Mouse (Mus musculus): ENCODE data around the gene Cmtm8. TPM values are rescaled to one million over a fixed set of nuclear protein-coding genes. Genes with fewer than 3 reads are reported as not detected.

Cmtm8 gene
- polyA plus RNA-seq, 1 experiment from 2014 or later, result 6.1 TPM

GRCm38 (mm10) chr9:114747466-114747865 is 96.5 kb downstream of the Cmtm8 start:
- 81% methylated on average over 12 of the region's 12 CpGs for WGBS

GRCm38 (mm10) chr9:114747012-114747411 is 96.9 kb downstream of the Cmtm8 start:
- Histone ChIP-seq H3K9ac (replicated peaks; ENCODE audit: low read length) (no peak overlapping the region), H3K9me3 (ENCODE audit: control insufficient read depth, low read length) (no peaks in the 10 kb centered on the region), H3K4me2 (ENCODE audit: low read length) (no peak overlapping the region), H3K36me3 (ENCODE audit: control insufficient read depth, insufficient read depth, low read length) (peaks cover 21% of the 10 kb centered on the region; the same call in 1 of the 2 replicates), H3K27me3 (ENCODE audit: control insufficient read depth, insufficient read depth, low read length) (no peaks in the 10 kb centered on the region), H3K4me3 (replicated peaks; ENCODE audit: low read depth, low read length) (no peak overlapping the region), H3K27ac (replicated peaks; ENCODE audit: low read depth, low read length) (no peak overlapping the region), H3K4me1 (ENCODE audit: control insufficient read depth, insufficient read depth, low read length) (no peaks in the 10 kb centered on the region)
- DNase-seq (no peak), ATAC-seq (ENCODE audit: low FRiP score, low TSS enrichment) (no peak)
- WGBS, result 88% methylated on average over 10 of the region's 10 CpGs

More at GRCm38 (mm10) chr9:114747466-114747865, 96.5 kb downstream of the Cmtm8 start:
- Histone ChIP-seq H3K4me1 (ENCODE audit: control insufficient read depth, insufficient read depth, low read length) (no peaks in the 10 kb centered on the region), H3K27ac (replicated peaks; ENCODE audit: low read depth, low read length) (no peak overlapping the region), H3K4me3 (replicated peaks; ENCODE audit: low read depth, low read length) (no peak overlapping the region), H3K4me2 (ENCODE audit: low read length) (no peak overlapping the region), H3K9me3 (ENCODE audit: control insufficient read depth, low read length) (no peaks in the 10 kb centered on the region), H3K36me3 (ENCODE audit: control insufficient read depth, insufficient read depth, low read length) (peaks cover 21% of the 10 kb centered on the region; the same call in 1 of the 2 replicates), H3K27me3 (ENCODE audit: control insufficient read depth, insufficient read depth, low read length) (no peaks in the 10 kb centered on the region), H3K9ac (replicated peaks; ENCODE audit: low read length) (no peak overlapping the region)
- DNase-seq (no peak), ATAC-seq (ENCODE audit: low FRiP score, low TSS enrichment) (no peak)

GRCm38 (mm10) chr9:114745654-114746053 is 98.3 kb downstream of the Cmtm8 start:
- no peaks in the 10 kb centered on the region for H3K9me3 ChIP-seq (ENCODE audit: control insufficient read depth, low read length)

GRCm38 (mm10) chr9:114745163-114745562 is 98.8 kb downstream of the Cmtm8 start:
- Histone ChIP-seq H3K9me3 (ENCODE audit: control insufficient read depth, low read length) (no peaks in the 10 kb centered on the region), H3K27me3 (ENCODE audit: control insufficient read depth, insufficient read depth, low read length) (no peaks in the 10 kb centered on the region), H3K4me1 (ENCODE audit: control insufficient read depth, insufficient read depth, low read length) (no peaks in the 10 kb centered on the region), H3K27ac (replicated peaks; ENCODE audit: low read depth, low read length) (no peak overlapping the region), H3K4me3 (replicated peaks; ENCODE audit: low read depth, low read length) (no peak overlapping the region), H3K36me3 (ENCODE audit: control insufficient read depth, insufficient read depth, low read length) (peaks cover 21% of the 10 kb centered on the region; the same call in 1 of the 2 replicates), H3K4me2 (ENCODE audit: low read length) (no peak overlapping the region), H3K9ac (replicated peaks; ENCODE audit: low read length) (no peak overlapping the region)
- DNase-seq (no peak), ATAC-seq (ENCODE audit: low FRiP score, low TSS enrichment) (no peak)
- WGBS, result 92% methylated on average over 4 of the region's 4 CpGs

More at GRCm38 (mm10) chr9:114745654-114746053, 98.3 kb downstream of the Cmtm8 start:
- ATAC-seq (ENCODE audit: low FRiP score, low TSS enrichment) (no peak), DNase-seq (no peak)
- Histone ChIP-seq H3K4me2 (ENCODE audit: low read length) (no peak overlapping the region), H3K4me1 (ENCODE audit: control insufficient read depth, insufficient read depth, low read length) (no peaks in the 10 kb centered on the region), H3K4me3 (replicated peaks; ENCODE audit: low read depth, low read length) (no peak overlapping the region), H3K27ac (replicated peaks; ENCODE audit: low read depth, low read length) (no peak overlapping the region), H3K36me3 (ENCODE audit: control insufficient read depth, insufficient read depth, low read length) (peaks cover 21% of the 10 kb centered on the region; the same call in 1 of the 2 replicates), H3K9ac (replicated peaks; ENCODE audit: low read length) (no peak overlapping the region), H3K27me3 (ENCODE audit: control insufficient read depth, insufficient read depth, low read length) (no peaks in the 10 kb centered on the region)
- WGBS, result 85% methylated on average over 4 of the region's 4 CpGs

GRCm38 (mm10) chr9:114742731-114743130 is 101.2 kb downstream of the Cmtm8 start:
- no peak overlapping the region for H3K4me2 ChIP-seq (ENCODE audit: low read length)
- H3K4me1 ChIP-seq (ENCODE audit: control insufficient read depth, insufficient read depth, low read length), result no peaks in the 10 kb centered on the region
- no peak overlapping the region for H3K4me3 ChIP-seq (replicated peaks; ENCODE audit: low read depth, low read length)
- H3K9me3 ChIP-seq (ENCODE audit: control insufficient read depth, low read length), result no peaks in the 10 kb centered on the region
- DNase-seq (no peak), ATAC-seq (ENCODE audit: low FRiP score, low TSS enrichment) (no peak)
- H3K27me3 ChIP-seq (ENCODE audit: control insufficient read depth, insufficient read depth, low read length), result no peaks in the 10 kb centered on the region
- H3K9ac ChIP-seq (replicated peaks; ENCODE audit: low read length), result no peak overlapping the region
- no peak overlapping the region for H3K27ac ChIP-seq (replicated peaks; ENCODE audit: low read depth, low read length)
- 91% methylated on average over 2 of the region's 2 CpGs for WGBS
- H3K36me3 ChIP-seq (ENCODE audit: control insufficient read depth, insufficient read depth, low read length), result peaks cover 10% of the 10 kb centered on the region; the same call in 1 of the 2 replicates

- Histone ChIP-seq H3K4me3 (replicated peaks; ENCODE audit: low read depth, low read length) (no peak overlapping the region), H3K36me3 (ENCODE audit: control insufficient read depth, insufficient read depth, low read length) (no peaks in the 10 kb centered on the region), H3K9me3 (ENCODE audit: control insufficient read depth, low read length) (no peaks in the 10 kb centered on the region), H3K9ac (replicated peaks; ENCODE audit: low read length) (no peak overlapping the region), H3K27me3 (ENCODE audit: control insufficient read depth, insufficient read depth, low read length) (no peaks in the 10 kb centered on the region), H3K4me1 (ENCODE audit: control insufficient read depth, insufficient read depth, low read length) (no peaks in the 10 kb centered on the region), H3K4me2 (ENCODE audit: low read length) (no peak overlapping the region), H3K27ac (replicated peaks; ENCODE audit: low read depth, low read length) (no peak overlapping the region)
- ATAC-seq (ENCODE audit: low FRiP score, low TSS enrichment), result no peak
- 93% methylated on average over 9 of the region's 9 CpGs for WGBS
- no peak for DNase-seq
Measured at GRCm38 (mm10) chr9:114740336-114740735, 103.6 kb downstream of the Cmtm8 start.

Other genes with a start within 250 kb of the Cmtm8 start
- gene Cnot10, start 204.0 kb downstream of the Cmtm8 start, polyA plus RNA-seq (2014; fragmentation: Nextera tagmentation; extraction: Ambion mirVana), result 44.0 and 56.7 TPM in 2 replicates
- gene Dync1li1, start 155.4 kb downstream of the Cmtm8 start, polyA plus RNA-seq (2014; fragmentation: Nextera tagmentation; extraction: Ambion mirVana), result 106 and 107 TPM in 2 replicates
- gene Cmtm6, start 113.0 kb downstream of the Cmtm8 start, polyA plus RNA-seq (2014; fragmentation: Nextera tagmentation; extraction: Ambion mirVana), result 13.8 and 19.2 TPM in 2 replicates
- 4.9 and 14.4 TPM in 2 replicates for gene Cmtm7, start 62.3 kb downstream of the Cmtm8 start, polyA plus RNA-seq (2014; fragmentation: Nextera tagmentation; extraction: Ambion mirVana)
- 14.3 and 15.7 TPM in 2 replicates for gene Gpd1l, start 89.8 kb upstream of the Cmtm8 start, polyA plus RNA-seq (2014; fragmentation: Nextera tagmentation; extraction: Ambion mirVana)
- 2.0 and 2.3 TPM in 2 replicates for gene Osbpl10, start 134.4 kb upstream of the Cmtm8 start, polyA plus RNA-seq (2014; fragmentation: Nextera tagmentation; extraction: Ambion mirVana)
- 295 and 338 TPM in 2 replicates for gene Rps27rt, start 138.6 kb upstream of the Cmtm8 start, polyA plus RNA-seq (2014; fragmentation: Nextera tagmentation; extraction: Ambion mirVana)